Mouse (Mus musculus): Measurements from ENCODE around the gene Rnf5. TPM values are rescaled to one million over a fixed set of nuclear protein-coding genes. Genes with fewer than 3 reads are reported as not detected.

Gene Rnf5
- polyA plus RNA-seq (2015; fragmentation: Nextera tagmentation; extraction: Ambion mirVana), result 99.7 and 111 TPM in 2 replicates

DNA sequence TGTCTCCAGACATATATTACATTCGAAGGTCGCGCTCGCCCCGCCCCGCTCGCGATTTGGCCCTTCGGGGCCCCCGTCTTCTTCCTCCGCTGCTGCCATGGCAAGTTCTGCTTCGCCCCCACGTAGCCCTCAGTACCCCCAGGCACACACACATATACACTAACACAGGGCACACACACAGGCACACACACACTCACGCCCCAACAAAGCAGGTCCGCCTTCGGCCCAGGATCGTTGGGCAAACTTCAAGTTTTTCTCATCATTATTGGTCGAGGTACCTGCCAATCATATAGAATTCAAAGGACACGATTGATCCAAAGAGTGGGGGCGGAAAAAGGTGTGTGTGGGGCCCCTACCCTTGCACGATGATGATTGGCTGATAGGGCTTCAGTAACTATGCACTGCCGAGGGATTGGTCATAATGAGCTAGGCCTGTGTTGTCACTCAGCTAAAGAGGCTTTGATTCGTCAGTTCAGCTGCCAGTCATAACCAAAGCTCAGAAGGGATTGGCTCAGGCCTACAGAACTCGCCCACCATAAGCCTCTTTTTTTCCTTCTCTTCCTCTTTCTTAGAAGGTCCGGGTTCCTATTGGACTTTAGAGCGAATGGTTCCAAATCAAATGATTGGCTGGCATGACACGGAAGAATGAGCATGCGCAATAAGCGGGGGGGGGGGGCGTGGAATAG is at the start of gene Rnf5:
Gene Rnf5 (minus strand): TSS at position 316 of the 686 bp plus-strand sequence.
- peak within 1 kb of the TSS; percentile 84 for H3K4me2 ChIP-seq
- peak within 1 kb of the TSS; percentile 87 for H3K27ac ChIP-seq
- H3K27me3 ChIP-seq, result no peaks in the 10 kb centered on the region
- H3K4me1 ChIP-seq (replicated peaks), result peaks cover 50% of the 10 kb centered on the region
- no peaks in the 10 kb centered on the region for H3K9me3 ChIP-seq (replicated peaks)
- under 1% methylated on average over 30 of the region's 30 CpGs for WGBS
- peak; percentile 89 for ATAC-seq (replicated peaks; ENCODE audit: insufficient number of reproducible peaks, insufficient read depth, low FRiP score, low read depth)
- peak within 1 kb of the TSS; percentile 94 for H3K9ac ChIP-seq
- peaks cover 17% of the 10 kb centered on the region for H3K36me3 ChIP-seq
- peak within 1 kb of the TSS; percentile 96 for H3K4me3 ChIP-seq

DNA sequence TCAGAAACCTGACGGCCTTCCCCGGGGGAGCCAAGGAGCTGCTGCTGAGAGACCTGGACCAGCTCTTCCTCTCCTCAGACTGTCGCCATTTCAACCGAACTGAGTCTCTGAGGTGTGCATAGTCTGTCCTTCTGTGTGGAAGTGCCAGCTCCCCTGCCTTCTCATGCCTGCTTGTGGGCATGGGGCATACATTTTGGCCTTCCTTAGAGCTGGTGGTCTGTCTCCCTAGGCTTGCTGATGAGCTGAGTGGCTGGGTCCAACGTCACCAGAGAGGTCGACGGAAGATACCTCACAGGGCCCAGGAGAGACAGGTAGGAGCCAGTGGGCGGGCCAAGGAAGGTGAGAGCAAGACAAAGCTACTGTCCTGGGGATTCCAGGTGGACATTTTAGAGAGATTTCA is 49.5 kb upstream of the Rnf5 start:
- no peaks in the 10 kb centered on the region for H3K9me3 ChIP-seq (replicated peaks)
- peaks cover 31% of the 10 kb centered on the region for H3K4me1 ChIP-seq (replicated peaks)
- peaks cover 43% of the 10 kb centered on the region for H3K36me3 ChIP-seq
- H3K27me3 ChIP-seq, result 0 out of 2 replicates have a peak, but pooled peaks cover 3% of the 10 kb centered on the region
- no peak overlapping the region for H3K4me2 ChIP-seq
- H3K27ac ChIP-seq, result no peak overlapping the region
- H3K4me3 ChIP-seq, result no peak overlapping the region
- no peak overlapping the region for H3K9ac ChIP-seq
- WGBS, result 90% methylated on average over 8 of the region's 8 CpGs
- no peak for ATAC-seq (replicated peaks; ENCODE audit: insufficient number of reproducible peaks, insufficient read depth, low FRiP score, low read depth)

DNA sequence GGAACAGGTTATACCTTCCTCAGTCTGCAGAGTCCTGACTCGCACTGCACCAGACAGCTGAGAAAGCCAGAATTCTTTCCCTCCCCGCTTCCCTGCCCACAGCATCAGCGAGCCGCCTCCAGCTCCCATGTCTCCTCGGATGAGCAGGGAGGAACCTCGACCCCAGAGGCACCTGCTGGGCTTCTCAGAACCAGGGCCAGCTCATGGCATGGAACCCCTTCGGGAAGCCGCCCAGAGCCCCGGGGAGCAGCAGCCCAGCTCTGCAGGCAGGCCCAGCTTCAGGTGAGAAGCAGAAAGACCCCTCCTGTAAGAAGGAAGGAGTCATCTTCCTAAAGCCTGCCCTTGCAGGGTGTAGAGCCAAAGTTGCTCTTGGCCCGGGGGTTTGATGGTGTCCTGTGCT is 49.1 kb upstream of the Rnf5 start:
- Histone ChIP-seq H3K9me3 (replicated peaks) (no peaks in the 10 kb centered on the region), H3K4me1 (replicated peaks) (peaks cover 36% of the 10 kb centered on the region), H3K27ac (no peak overlapping the region), H3K4me3 (no peak overlapping the region), H3K4me2 (no peak overlapping the region), H3K27me3 (0 out of 2 replicates have a peak, but pooled peaks cover under 1% of the 10 kb centered on the region), H3K9ac (no peak overlapping the region), H3K36me3 (peaks cover 43% of the 10 kb centered on the region)
- no peak for ATAC-seq (replicated peaks; ENCODE audit: insufficient number of reproducible peaks, insufficient read depth, low FRiP score, low read depth)
- WGBS, result 89% methylated on average over 10 of the region's 10 CpGs

DNA sequence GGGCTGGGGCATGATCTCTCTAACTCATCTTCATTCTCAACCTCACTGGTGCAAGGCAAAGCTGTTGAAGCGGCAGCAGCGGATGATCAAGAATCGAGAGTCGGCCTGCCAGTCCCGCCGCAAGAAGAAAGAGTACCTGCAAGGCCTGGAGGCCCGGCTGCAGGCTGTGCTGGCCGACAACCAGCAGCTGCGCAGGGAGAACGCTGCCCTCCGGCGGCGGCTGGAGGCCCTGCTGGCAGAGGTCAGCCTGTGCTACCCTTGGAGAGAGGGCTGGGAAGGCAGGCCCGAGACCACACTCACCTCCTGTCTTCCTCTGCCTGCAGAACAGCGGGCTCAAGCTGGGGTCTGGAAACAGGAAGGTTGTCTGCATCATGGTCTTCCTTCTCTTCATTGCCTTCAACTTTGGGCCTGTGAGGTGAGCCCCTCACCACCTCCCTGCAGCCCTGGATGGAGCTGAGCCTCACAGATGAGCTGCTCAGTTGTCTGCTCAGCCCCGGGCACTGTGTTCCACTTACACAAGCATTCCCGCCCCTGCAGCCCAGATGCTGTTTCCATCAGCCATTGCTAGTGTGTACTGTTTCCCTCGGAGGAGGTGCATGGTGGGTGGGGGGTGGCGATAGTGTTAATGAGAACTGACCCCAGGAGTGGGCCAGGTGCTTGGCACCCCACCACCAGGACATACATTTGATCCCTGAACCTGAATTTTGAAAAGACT is 48.2 kb upstream of the Rnf5 start:
- H3K9me3 ChIP-seq (replicated peaks), result no peaks in the 10 kb centered on the region
- no peaks in the 10 kb centered on the region for H3K27me3 ChIP-seq
- WGBS, result 50% methylated on average over 19 of the region's 19 CpGs
- no peak overlapping the region for H3K9ac ChIP-seq
- H3K27ac ChIP-seq, result no peak overlapping the region
- H3K36me3 ChIP-seq, result peaks cover 43% of the 10 kb centered on the region
- no peak for ATAC-seq (replicated peaks; ENCODE audit: insufficient number of reproducible peaks, insufficient read depth, low FRiP score, low read depth)
- H3K4me1 ChIP-seq (replicated peaks), result peaks cover 38% of the 10 kb centered on the region
- no peak overlapping the region for H3K4me2 ChIP-seq
- no peak overlapping the region for H3K4me3 ChIP-seq

DNA sequence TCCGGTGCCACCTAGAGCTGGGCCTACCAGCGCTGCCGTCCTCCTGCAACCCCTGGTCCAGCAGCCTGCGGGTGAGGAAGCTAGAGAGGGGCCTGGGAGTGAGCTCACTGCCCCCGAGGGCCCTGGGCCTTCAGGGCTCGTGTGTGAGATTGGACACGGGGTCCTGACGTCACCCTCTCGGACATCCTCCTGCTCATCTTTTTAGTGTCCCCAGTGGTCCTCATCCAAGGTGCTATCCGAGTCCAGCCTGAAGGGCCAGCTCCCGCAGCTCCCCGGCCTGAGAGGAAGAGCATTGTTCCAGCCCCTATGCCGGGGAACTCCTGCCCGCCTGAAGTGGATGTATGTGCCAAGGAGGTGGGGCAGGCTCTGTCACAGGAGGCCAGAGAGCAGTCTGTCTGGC is 47.3 kb upstream of the Rnf5 start:
- H3K9me3 ChIP-seq (replicated peaks), result no peaks in the 10 kb centered on the region
- H3K4me3 ChIP-seq, result no peak overlapping the region
- no peak overlapping the region for H3K4me2 ChIP-seq
- H3K36me3 ChIP-seq, result peaks cover 43% of the 10 kb centered on the region
- H3K9ac ChIP-seq, result no peak overlapping the region
- H3K4me1 ChIP-seq (replicated peaks), result peaks cover 38% of the 10 kb centered on the region
- ATAC-seq (replicated peaks; ENCODE audit: insufficient number of reproducible peaks, insufficient read depth, low FRiP score, low read depth), result no peak
- H3K27ac ChIP-seq, result no peak overlapping the region
- H3K27me3 ChIP-seq, result no peaks in the 10 kb centered on the region
- 88% methylated on average over 14 of the region's 14 CpGs for WGBS

DNA sequence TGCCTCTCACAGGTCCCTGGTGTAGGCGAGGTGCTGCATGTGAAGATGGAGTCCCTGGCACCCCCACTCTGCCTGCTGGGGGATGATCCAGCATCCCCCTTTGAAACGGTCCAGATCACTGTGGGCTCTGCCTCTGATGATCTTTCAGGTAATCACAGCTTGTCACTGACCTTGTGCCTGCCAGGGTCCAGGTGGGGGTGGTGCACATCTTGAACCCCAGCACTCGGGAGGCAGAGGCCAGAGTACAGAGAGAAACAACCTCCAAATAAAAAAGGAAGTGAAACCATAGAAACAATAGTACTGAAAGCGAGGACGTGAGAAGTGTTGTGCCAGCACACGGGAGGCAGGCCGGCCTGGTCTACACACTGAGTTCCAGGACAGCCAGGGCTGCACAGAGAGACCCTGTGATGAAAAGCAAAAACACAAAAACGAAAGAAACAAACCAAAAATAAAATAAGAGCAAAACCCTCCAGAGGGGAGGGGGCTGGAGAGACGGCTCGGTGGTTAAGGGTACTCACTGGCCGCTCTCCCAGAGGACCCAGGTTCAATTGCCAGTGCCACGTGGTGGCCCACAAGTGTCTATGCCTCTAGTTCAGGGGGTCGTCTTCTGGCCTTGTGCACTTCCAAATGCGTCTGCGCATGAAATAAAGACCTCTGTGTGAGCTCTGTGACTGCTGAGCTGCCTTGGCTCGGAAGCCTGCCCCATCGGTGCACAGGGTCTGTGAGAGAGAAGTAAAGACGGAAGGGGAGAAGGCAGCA is 45.8 kb upstream of the Rnf5 start:
- Histone ChIP-seq H3K4me2 (no peak overlapping the region), H3K4me3 (no peak overlapping the region), H3K9me3 (replicated peaks) (no peaks in the 10 kb centered on the region), H3K9ac (no peak overlapping the region), H3K27me3 (no peaks in the 10 kb centered on the region), H3K36me3 (peaks cover 43% of the 10 kb centered on the region), H3K27ac (no peak overlapping the region), H3K4me1 (replicated peaks) (peaks cover 32% of the 10 kb centered on the region)
- 87% methylated on average over 18 of the region's 18 CpGs for WGBS
- ATAC-seq (replicated peaks; ENCODE audit: insufficient number of reproducible peaks, insufficient read depth, low FRiP score, low read depth), result no peak

DNA sequence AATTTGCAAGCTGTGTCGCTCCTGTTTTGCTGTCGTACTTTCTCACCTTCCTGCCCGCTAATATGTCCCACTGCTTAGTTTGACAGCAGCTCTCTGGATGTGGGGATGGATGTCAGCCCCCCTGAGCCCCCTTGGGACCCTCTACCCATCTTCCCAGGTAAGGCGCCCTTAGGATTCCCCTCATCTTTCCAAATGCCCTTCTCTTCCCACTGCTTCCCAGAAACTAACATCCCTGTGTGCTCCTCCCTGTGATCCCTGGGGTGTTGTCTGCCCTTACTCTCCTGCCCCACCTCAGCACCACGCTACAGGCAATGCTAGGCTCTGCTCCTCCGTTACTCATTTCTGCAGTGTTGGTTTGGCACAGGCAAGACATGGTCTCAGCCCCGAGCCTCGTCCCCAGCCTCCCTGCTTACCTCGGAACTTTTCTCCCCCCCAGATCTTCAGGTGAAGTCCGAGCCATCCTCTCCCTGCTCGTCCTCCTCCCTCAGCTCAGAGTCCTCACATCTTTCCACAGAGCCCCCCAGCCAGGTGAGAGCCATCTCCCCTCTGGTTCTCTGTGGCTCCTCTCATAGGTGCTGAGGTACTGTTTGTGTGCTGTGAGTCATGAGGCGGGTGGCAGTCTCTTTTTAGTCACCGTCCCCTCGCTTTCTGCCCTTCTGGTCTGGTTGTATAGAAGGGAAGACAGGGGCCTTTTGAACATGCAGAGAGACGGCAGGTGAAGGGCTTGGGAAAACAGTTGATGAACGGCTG is 44.8 kb upstream of the Rnf5 start:
- H3K9me3 ChIP-seq (replicated peaks), result no peaks in the 10 kb centered on the region
- peaks cover 29% of the 10 kb centered on the region for H3K4me1 ChIP-seq (replicated peaks)
- H3K9ac ChIP-seq, result peak overlapping the region; percentile 88; the same call in 1 of the 2 replicates
- H3K4me2 ChIP-seq, result peak overlapping the region; percentile 84
- ATAC-seq (replicated peaks; ENCODE audit: insufficient number of reproducible peaks, insufficient read depth, low FRiP score, low read depth), result no peak
- H3K4me3 ChIP-seq, result peak overlapping the region; percentile 100
- 80% methylated on average over 16 of the region's 16 CpGs for WGBS
- H3K36me3 ChIP-seq, result peaks cover 42% of the 10 kb centered on the region
- no peak overlapping the region for H3K27ac ChIP-seq
- H3K27me3 ChIP-seq, result no peaks in the 10 kb centered on the region

DNA sequence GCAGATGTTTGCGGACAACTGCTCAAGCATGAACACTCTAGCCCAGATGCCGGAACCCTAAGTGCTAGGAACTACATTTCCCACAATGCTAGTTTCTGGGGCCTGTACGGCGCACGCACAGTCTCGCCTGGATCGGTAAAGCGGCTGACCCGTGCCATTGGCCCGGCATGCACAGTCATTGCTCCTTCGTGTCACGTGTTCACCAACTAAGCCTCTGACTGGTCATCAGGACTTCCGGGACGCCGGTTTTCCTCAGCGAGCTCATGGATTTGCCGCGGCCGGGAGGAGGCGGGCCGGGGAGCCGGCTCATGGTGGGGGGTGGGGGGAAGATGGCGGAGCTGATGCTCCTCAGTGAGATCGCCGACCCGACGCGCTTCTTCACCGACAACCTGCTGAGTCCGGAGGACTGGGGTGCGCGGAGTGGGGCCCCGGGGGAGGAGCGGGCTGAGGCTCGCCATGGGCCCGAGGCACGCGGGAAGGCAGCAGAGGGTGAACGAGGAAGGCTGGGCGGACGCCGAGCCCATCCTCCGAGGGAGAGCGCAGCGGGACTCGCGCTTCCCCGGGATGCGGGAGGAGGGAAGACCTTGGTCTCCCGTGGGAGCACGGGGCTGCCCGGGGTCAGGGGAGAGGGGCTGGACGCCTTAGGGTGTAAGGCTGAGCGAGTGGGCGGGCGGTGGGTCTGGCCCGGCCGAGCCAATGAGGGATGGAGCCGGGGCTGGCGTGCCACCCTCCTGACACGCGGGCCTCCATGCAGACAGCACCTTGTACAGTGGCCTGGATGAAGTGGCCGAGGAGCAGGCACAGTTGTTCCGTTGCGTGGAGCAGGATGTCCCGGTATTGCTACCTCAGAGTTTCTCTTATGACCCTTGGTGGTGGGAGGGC is 43.7 kb upstream of the Rnf5 start, which contains the start of gene Atf6b:
Gene Atf6b (plus strand): TSS at position 241 of the 882 bp plus-strand sequence.
- H3K27ac ChIP-seq, result peak within 1 kb of the TSS; percentile 76
- no peaks in the 10 kb centered on the region for H3K9me3 ChIP-seq (replicated peaks)
- peaks cover 29% of the 10 kb centered on the region for H3K4me1 ChIP-seq (replicated peaks)
- H3K27me3 ChIP-seq, result no peaks in the 10 kb centered on the region
- under 1% methylated on average over 66 of the region's 66 CpGs for WGBS
- H3K36me3 ChIP-seq, result peaks cover 30% of the 10 kb centered on the region
- peak within 1 kb of the TSS; percentile 88 for H3K9ac ChIP-seq
- peak within 1 kb of the TSS; percentile 100 for H3K4me3 ChIP-seq
- peak within 1 kb of the TSS; percentile 84 for H3K4me2 ChIP-seq
- ATAC-seq (replicated peaks; ENCODE audit: insufficient number of reproducible peaks, insufficient read depth, low FRiP score, low read depth), result peak; percentile 97

DNA sequence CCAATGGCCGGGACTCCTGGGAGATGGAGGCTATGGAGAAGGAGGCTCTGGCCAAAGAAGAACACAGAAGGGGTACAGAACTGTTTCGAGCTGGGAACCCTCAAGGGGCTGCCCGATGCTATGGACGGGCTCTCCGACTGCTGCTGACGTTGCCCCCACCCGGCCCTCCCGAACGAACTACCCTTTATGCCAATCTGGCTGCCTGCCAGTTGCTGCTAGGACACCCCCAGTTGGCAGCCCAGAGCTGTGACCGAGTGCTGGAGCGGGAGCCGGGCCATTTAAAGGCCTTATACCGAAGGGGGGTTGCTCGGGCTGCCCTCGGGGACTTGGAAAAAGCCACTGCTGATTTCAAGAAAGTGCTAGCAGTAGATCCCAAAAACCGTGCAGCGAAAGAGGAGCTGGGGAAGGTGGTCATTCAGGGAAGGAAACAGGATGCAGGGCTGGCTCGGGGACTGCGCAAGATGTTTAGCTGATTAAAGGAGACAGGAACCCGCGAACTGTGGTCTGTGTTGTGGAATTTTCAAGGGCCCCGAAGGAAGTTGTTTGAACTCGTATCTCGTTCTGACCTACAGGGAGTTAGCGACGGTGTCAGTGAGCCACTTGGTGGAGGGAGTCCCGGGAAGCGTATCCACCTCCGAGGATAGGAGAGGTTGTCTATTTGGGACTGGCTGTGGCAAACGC is 42.5 kb upstream of the Rnf5 start:
- H3K27ac ChIP-seq, result no peak overlapping the region
- peaks cover 34% of the 10 kb centered on the region for H3K4me1 ChIP-seq (replicated peaks)
- H3K4me3 ChIP-seq, result no peak overlapping the region
- WGBS, result 78% methylated on average over 30 of the region's 30 CpGs
- H3K27me3 ChIP-seq, result no peaks in the 10 kb centered on the region
- ATAC-seq (replicated peaks; ENCODE audit: insufficient number of reproducible peaks, insufficient read depth, low FRiP score, low read depth), result no peak
- H3K9me3 ChIP-seq (replicated peaks), result no peaks in the 10 kb centered on the region
- peak overlapping the region; percentile 84 for H3K4me2 ChIP-seq
- H3K36me3 ChIP-seq, result peaks cover 18% of the 10 kb centered on the region
- H3K9ac ChIP-seq, result no peak overlapping the region

Measured in heart, embryonic 15.5 days (tissue).